Mouse (Mus musculus) forebrain, embryonic 14.5 days (tissue): ENCODE measurements at regions not wholly inside any gene's neighbourhood (a gene's known extent, or its start where the extent isn't known, plus 50 kb on each side); places are given as distances from the start of the nearest gene placed in this dataset.

Experiments
- ATAC-seq: fragments of 200-750 bp; cut with Nextera tagmentation; 2 replicates; pipeline ENCODE4 v1.8.0; 2017; ENCODE audit warnings: mild to moderate bottlenecking, moderate library complexity
- DNase-seq: peaks from one replicate; pipeline ENCODE4 v3.0.0-alpha.2; 2015; ENCODE audit warnings: low spot score
- H3K27ac ChIP-seq: fragments of 300-500 bp; sonication (generic); 2 replicates; pipeline ENCODE4 v1.5.1; 2014; ENCODE audit warnings: low read depth, mild to moderate bottlenecking, control low read depth, low read length, moderate library complexity
- H3K27me3 ChIP-seq: fragments of 300-500 bp; sonication (generic); replicated peaks from 2 replicates; pipeline ENCODE4 v1.6.1; 2014; ENCODE audit warnings: low read length, control low read depth, mixed read lengths; ENCODE audit not compliant: control insufficient read depth, insufficient read depth
- H3K36me3 ChIP-seq: fragments of 300-500 bp; sonication (generic); 2 replicates; pipeline ENCODE4 v1.6.1; 2014; ENCODE audit warnings: low read length, control low read depth; ENCODE audit not compliant: control insufficient read depth, insufficient read depth
- H3K4me1 ChIP-seq: fragments of 300-500 bp; sonication (generic); 2 replicates; pipeline ENCODE4 v1.6.1; 2014; ENCODE audit warnings: antibody characterized with exemption, low read length, control low read depth; ENCODE audit not compliant: control insufficient read depth, insufficient read depth
- H3K4me2 ChIP-seq: fragments of 300-500 bp; sonication (generic); 2 replicates; pipeline ENCODE4 v1.6.1; 2014; ENCODE audit warnings: mild to moderate bottlenecking, control low read depth, low read length
- H3K4me3 ChIP-seq: fragments of 300-500 bp; sonication (generic); 2 replicates; pipeline ENCODE4 v1.5.1; 2014; ENCODE audit warnings: low read depth, low read length, control low read depth
- H3K9ac ChIP-seq: fragments of 300-500 bp; sonication (generic); 2 replicates; pipeline ENCODE4 v1.6.1; 2014; ENCODE audit warnings: mild to moderate bottlenecking, low read length, control low read depth, moderate library complexity
- H3K9me3 ChIP-seq: fragments of 300-500 bp; sonication (generic); replicated peaks from 2 replicates; pipeline ENCODE4 v1.6.1; 2016; ENCODE audit warnings: low read length, control low read depth, mixed read lengths; ENCODE audit not compliant: control insufficient read depth
- WGBS: fragments of 180-500 bp; shearing (Covaris S2); extraction: QIAGEN DNeasy Blood & Tissue Kit; methylation state at CpG from one replicate; pipeline ENCODE4 v1.1.7; 2014; 5-methylcytosine and 5-hydroxymethylcytosine counted together

- Histone ChIP-seq H3K4me2 (no peak overlapping the region), H3K36me3 (no peaks in the 10 kb centered on the region), H3K9me3 (no peaks in the 10 kb centered on the region), H3K4me3 (no peak overlapping the region), H3K4me1 (no peaks in the 10 kb centered on the region), H3K27ac (no peak overlapping the region), H3K27me3 (no peaks in the 10 kb centered on the region), H3K9ac (no peak overlapping the region)
- 84% methylated on average over 1 of the region's 1 CpGs for WGBS
- DNase-seq: no peak
- no peak for ATAC-seq
Measured at GRCm38 (mm10) chr7:110679916-110680315, 52.5 kb downstream of the Adm start.

DNA sequence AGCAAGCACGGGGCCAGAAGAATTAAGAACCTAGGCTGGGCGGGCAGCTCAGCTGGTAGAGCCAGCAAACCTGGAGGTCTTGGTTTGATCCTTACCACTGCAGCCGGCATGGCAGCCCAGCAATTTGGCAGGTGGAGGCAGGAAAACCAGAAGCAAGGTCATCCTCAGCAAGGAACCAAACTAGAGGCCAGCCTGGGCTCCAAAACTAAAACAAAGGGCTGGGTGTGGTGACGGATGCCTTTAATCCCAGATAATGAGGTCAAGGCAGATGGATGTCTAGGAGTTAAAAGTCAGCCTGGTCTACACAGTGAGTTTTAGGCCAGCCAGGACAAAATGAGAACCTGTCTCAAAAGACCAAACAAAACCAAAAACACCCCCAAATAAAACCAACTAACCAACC lies 55.5 kb downstream of the Adm start:
- no peak overlapping the region for H3K4me2 ChIP-seq
- 80% methylated on average over 4 of the region's 4 CpGs for WGBS
- H3K9ac ChIP-seq: no peak overlapping the region
- no peaks in the 10 kb centered on the region for H3K27me3 ChIP-seq
- no peak for ATAC-seq
- H3K4me1 ChIP-seq: no peaks in the 10 kb centered on the region
- H3K27ac ChIP-seq: no peak overlapping the region
- H3K36me3 ChIP-seq: no peaks in the 10 kb centered on the region
- no peaks in the 10 kb centered on the region for H3K9me3 ChIP-seq
- no peak for DNase-seq
- H3K4me3 ChIP-seq: no peak overlapping the region

GRCm38 (mm10) chr7:110688884-110689681 lies 61.6 kb downstream of the Adm start:
- no peaks in the 10 kb centered on the region for H3K27me3 ChIP-seq
- H3K27ac ChIP-seq: no peak overlapping the region
- H3K9me3 ChIP-seq: no peaks in the 10 kb centered on the region
- WGBS: 53% methylated on average over 14 of the region's 14 CpGs
- H3K4me1 ChIP-seq: no peaks in the 10 kb centered on the region
- no peak for ATAC-seq
- no peak overlapping the region for H3K4me3 ChIP-seq
- no peaks in the 10 kb centered on the region for H3K36me3 ChIP-seq
- H3K4me2 ChIP-seq: no peak overlapping the region
- DNase-seq: peak; percentile 14
- no peak overlapping the region for H3K9ac ChIP-seq

- no peak for ATAC-seq
- H3K36me3 ChIP-seq: no peaks in the 10 kb centered on the region
- no peak overlapping the region for H3K4me2 ChIP-seq
- 94% methylated on average over 2 of the region's 2 CpGs for WGBS
- no peak overlapping the region for H3K27ac ChIP-seq
- H3K4me1 ChIP-seq: no peaks in the 10 kb centered on the region
- no peak for DNase-seq
- no peaks in the 10 kb centered on the region for H3K9me3 ChIP-seq
- no peak overlapping the region for H3K9ac ChIP-seq
- no peak overlapping the region for H3K4me3 ChIP-seq
- H3K27me3 ChIP-seq: no peaks in the 10 kb centered on the region
Measured at GRCm38 (mm10) chr7:110690241-110690640, 62.8 kb downstream of the Adm start.

GRCm38 (mm10) chr7:110690856-110691255 lies 63.4 kb downstream of the Adm start:
- DNase-seq (no peak), ATAC-seq (no peak)
- H3K9ac ChIP-seq: no peak overlapping the region
- H3K4me2 ChIP-seq: no peak overlapping the region
- H3K27me3 ChIP-seq: no peaks in the 10 kb centered on the region
- no peaks in the 10 kb centered on the region for H3K4me1 ChIP-seq
- WGBS: 89% methylated on average over 9 of the region's 9 CpGs
- H3K27ac ChIP-seq: no peak overlapping the region
- H3K4me3 ChIP-seq: no peak overlapping the region
- H3K9me3 ChIP-seq: no peaks in the 10 kb centered on the region
- no peaks in the 10 kb centered on the region for H3K36me3 ChIP-seq

DNA sequence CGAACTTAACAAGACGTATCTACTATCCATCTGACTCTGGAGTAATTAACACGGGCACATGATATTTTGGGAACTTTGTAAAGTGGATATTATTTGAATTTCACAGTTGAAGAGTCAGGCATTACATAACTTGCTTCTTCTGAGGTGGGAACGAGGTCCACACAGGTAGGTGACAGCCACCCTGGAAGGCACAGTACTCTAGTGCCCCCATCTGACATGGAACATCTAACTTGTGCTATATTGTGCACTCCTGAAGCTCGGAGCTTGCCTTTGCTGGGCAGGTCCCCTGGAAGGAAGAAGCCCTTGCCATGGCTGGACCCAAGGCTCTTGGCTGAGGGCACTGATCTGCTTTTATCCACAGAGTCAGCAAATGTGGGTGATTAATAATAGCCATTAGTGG lies 66.8 kb downstream of the Adm start:
- Histone ChIP-seq H3K36me3 (no peaks in the 10 kb centered on the region), H3K4me1 (no peaks in the 10 kb centered on the region), H3K9ac (no peak overlapping the region), H3K27ac (no peak overlapping the region), H3K4me3 (no peak overlapping the region), H3K4me2 (no peak overlapping the region), H3K9me3 (no peaks in the 10 kb centered on the region), H3K27me3 (no peaks in the 10 kb centered on the region)
- ATAC-seq (no peak), DNase-seq (no peak)
- WGBS: 87% methylated on average over 5 of the region's 5 CpGs

- Histone ChIP-seq H3K27me3 (no peaks in the 10 kb centered on the region), H3K4me2 (no peak overlapping the region), H3K27ac (no peak overlapping the region), H3K9me3 (no peaks in the 10 kb centered on the region), H3K4me3 (no peak overlapping the region), H3K9ac (no peak overlapping the region), H3K36me3 (no peaks in the 10 kb centered on the region), H3K4me1 (no peaks in the 10 kb centered on the region)
- no peak for DNase-seq
- WGBS: 88% methylated on average over 8 of the region's 8 CpGs
- ATAC-seq: no peak
Measured at GRCm38 (mm10) chr7:110695729-110696128, 68.3 kb downstream of the Adm start.

DNA sequence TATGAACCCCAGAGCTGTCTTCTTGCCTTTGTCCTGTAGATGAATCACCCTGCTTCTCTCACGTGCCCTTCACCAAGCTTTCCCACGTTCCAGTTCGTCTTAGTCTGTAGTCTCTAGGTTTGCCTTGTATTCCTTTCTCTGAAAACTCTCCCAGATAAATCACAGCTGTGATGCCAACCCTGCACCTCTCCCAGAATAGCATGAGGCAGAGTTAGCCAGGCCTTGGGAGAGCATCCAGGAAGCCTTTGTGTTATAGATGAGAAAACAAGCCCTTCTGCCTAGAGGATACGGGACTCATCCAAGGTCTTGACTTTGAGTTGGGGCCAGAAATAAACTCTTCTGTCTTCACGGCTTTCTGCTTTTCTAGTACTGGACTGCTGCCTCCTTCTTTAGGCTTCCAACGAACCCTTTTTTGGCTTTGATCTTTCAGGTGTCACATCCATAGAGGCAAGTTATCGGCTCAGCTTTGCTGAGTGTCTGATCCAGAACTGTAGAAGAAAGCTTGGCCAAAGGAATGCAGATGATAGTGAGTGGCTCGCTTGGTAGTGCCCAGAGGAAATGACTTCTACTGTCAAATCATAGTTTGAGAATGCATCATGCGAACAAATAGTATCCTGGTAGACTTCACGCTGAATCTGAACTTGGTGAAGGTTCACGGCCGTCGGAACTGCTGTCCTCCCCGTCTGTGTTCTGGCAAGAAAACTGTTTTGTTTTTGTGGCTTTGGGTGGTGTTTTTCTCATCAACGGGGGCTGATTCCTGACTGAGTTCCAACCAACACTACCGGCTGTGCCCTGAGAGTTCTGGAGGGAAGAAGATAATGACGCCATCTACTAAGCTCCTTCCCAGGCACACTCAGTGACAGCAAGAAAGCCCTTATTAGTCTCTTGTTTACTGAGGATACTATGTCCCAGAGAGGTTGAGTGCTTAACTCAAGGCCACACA lies 69.5 kb upstream of the Ampd3 start:
- H3K27me3 ChIP-seq: no peaks in the 10 kb centered on the region
- DNase-seq: no peak
- H3K36me3 ChIP-seq: no peaks in the 10 kb centered on the region
- ATAC-seq: no peak
- H3K9me3 ChIP-seq: no peaks in the 10 kb centered on the region
- H3K27ac ChIP-seq: no peak overlapping the region
- no peaks in the 10 kb centered on the region for H3K4me1 ChIP-seq
- 86% methylated on average over 17 of the region's 17 CpGs for WGBS
- no peak overlapping the region for H3K4me2 ChIP-seq
- no peak overlapping the region for H3K9ac ChIP-seq
- no peak overlapping the region for H3K4me3 ChIP-seq

DNA sequence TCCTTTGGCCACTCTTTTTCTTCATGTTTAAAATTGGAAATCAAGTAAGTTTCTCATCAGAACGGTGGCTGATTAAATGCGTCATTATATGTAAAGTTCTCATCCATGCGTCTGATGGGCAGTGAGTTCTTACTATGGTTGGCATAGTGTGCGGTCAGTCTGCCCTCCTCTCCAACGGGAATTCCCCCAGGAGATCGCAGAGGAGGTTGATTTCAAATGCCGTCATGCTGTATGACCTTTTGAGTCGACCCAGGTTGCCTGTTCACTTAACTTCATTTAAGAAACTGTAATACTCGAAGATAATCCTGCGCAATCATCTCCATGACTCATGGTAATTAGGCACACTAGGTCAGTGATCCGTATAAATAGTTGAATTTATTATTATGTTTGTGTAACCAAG lies 68.4 kb upstream of the Ampd3 start:
- no peak overlapping the region for H3K4me3 ChIP-seq
- H3K4me1 ChIP-seq: no peaks in the 10 kb centered on the region
- no peak overlapping the region for H3K27ac ChIP-seq
- H3K9ac ChIP-seq: no peak overlapping the region
- no peaks in the 10 kb centered on the region for H3K27me3 ChIP-seq
- H3K9me3 ChIP-seq: no peaks in the 10 kb centered on the region
- no peak for ATAC-seq
- no peak overlapping the region for H3K4me2 ChIP-seq
- DNase-seq: no peak
- WGBS: 87% methylated on average over 11 of the region's 11 CpGs
- H3K36me3 ChIP-seq: no peaks in the 10 kb centered on the region
